Mouse (Mus musculus) heart, embryonic 14.5 days (tissue): ENCODE results near the gene Vmn1r198. TPM values are rescaled to one million over a fixed set of nuclear protein-coding genes. Genes with fewer than 3 reads are reported as not detected.
"Not testable (repeated sequence)": the region's sequence is repeated elsewhere in the genome, so short reads cannot be mapped to it uniquely, and the experiment has no call there.

Source experiments
- ATAC-seq: fragments of 200-750 bp; cut with Nextera tagmentation; 2 replicates; pipeline ENCODE4 v1.8.0; 2017; ENCODE audit warnings: low read depth, moderate TSS enrichment; ENCODE audit not compliant: insufficient number of reproducible peaks, insufficient read depth, low FRiP score
- H3K27ac ChIP-seq, 2 experiments: fragments of 200-500 bp in 1 of 2; fragments of 300-500 bp in 1 of 2; sonication (generic) in 1 of 2; replicated peaks in 1 of 2; 2 replicates each; pipeline ENCODE4 v1.5.1; 2012 to 2014; ENCODE audit warnings: low read depth in 2 of 2, low read length in 2 of 2, control low read depth in 1 of 2, mild to moderate bottlenecking in 1 of 2, mixed read lengths in 1 of 2; ENCODE audit not compliant: control insufficient read depth in 1 of 2, insufficient read depth in 1 of 2
- H3K27me3 ChIP-seq: fragments of 300-500 bp; sonication (generic); 2 replicates; pipeline ENCODE4 v1.6.1; 2014; ENCODE audit warnings: mild to moderate bottlenecking, low read length, control low read depth; ENCODE audit not compliant: control insufficient read depth, insufficient read depth
- H3K36me3 ChIP-seq: fragments of 300-500 bp; sonication (generic); 2 replicates; pipeline ENCODE4 v1.6.1; 2014; ENCODE audit warnings: mild to moderate bottlenecking, control low read depth, low read length, mixed read lengths; ENCODE audit not compliant: control insufficient read depth, insufficient read depth
- H3K4me1 ChIP-seq, 2 experiments: fragments of 200-500 bp in 1 of 2; fragments of 300-500 bp in 1 of 2; sonication (generic) in 1 of 2; 2 replicates each; pipeline ENCODE4 v1.6.1; 2012 to 2014; ENCODE audit warnings: low read length in 2 of 2, control low read depth in 1 of 2, mixed read lengths in 1 of 2; ENCODE audit not compliant: control insufficient read depth in 2 of 2, insufficient read depth in 2 of 2
- H3K4me2 ChIP-seq: fragments of 300-500 bp; sonication (generic); 2 replicates; pipeline ENCODE4 v1.6.1; 2014; ENCODE audit warnings: mild to moderate bottlenecking, low read length
- H3K4me3 ChIP-seq, 2 experiments: fragments of 200-500 bp in 1 of 2; fragments of 300-500 bp in 1 of 2; sonication (generic) in 1 of 2; 2 replicates each; pipeline ENCODE4 v1.5.1; 2012 to 2014; ENCODE audit warnings: low read length in 2 of 2, mild to moderate bottlenecking in 2 of 2, control low read depth in 1 of 2, low read depth in 1 of 2, moderate library complexity in 1 of 2; ENCODE audit not compliant: control insufficient read depth in 1 of 2, insufficient read depth in 1 of 2
- H3K9ac ChIP-seq: fragments of 300-500 bp; sonication (generic); 2 replicates; pipeline ENCODE4 v1.6.1; 2014; ENCODE audit warnings: mild to moderate bottlenecking, low read length
- H3K9me3 ChIP-seq: fragments of 300-500 bp; sonication (generic); 2 replicates; pipeline ENCODE4 v1.6.1; 2016; ENCODE audit warnings: low read length, control low read depth; ENCODE audit not compliant: control insufficient read depth
- WGBS: fragments of 180-500 bp; shearing (Covaris S2); extraction: QIAGEN DNeasy Blood & Tissue Kit; methylation state at CpG from one replicate; pipeline ENCODE4 v1.1.7; 2014; 5-methylcytosine and 5-hydroxymethylcytosine counted together
- polyA plus RNA-seq: library from polyadenylated mRNA; unstranded; fragments of >200 nt; fragmentation: Nextera tagmentation; extraction: Ambion mirVana; gene quantifications from 2 replicates; pipeline ENCODE4 v1.2.1, GENCODE M21; 2014

Vmn1r198 gene
- polyA plus RNA-seq: not detected in 2 replicates

DNA sequence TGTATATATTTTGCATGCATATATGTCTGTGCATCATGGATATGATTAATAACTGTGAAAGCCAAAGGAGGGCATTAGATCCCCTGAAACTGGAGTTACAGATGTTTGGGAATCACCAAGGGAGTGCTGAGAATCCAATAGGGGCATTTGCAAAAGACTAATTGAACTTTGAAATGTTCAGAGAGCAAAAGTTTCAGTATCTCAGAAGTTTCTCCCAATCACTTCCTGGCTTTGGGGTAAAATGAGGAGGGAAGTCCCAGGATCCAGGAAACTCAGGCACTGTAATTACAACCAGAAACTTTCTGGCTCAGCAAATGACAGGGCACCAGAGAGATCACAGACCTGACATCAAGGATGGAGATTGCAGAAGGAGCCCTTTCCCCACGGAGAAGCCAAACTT, at the start of gene Vmn1r198:
TSS of gene Vmn1r198 (plus strand) at position 301 of the 400 bp plus-strand sequence.
- Histone ChIP-seq H3K9me3 (no peaks in the 10 kb centered on the region), H3K27me3 (no peaks in the 10 kb centered on the region), H3K4me2 (no peak within 1 kb of the TSS), H3K36me3 (no peaks in the 10 kb centered on the region), H3K4me1 (no peaks in the 10 kb centered on the region), H3K4me3 (no peak within 1 kb of the TSS), H3K27ac (no peak within 1 kb of the TSS), H3K9ac (no peak within 1 kb of the TSS)
- ATAC-seq: no peak
- WGBS: 24% methylated on average over 1 of the region's 1 CpGs

DNA sequence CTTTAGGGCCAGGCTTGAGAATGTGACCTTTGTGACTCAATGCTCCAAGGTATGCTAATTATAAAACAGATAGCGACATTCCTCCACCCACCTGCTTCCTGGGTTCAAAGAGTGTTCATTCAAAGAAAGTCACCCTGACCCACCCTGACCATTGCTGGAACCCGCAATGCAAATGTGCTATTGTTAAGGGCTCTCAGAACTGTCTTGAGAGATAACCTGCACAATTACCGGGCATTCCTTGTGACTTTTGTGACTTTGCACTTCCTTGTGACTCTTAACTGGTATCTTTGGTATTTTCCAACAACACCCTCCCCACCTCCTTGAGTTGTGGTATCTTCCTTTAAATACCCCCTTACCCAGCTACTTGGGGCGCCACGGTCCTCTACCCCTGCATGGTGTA, 42.1 kb upstream of the Vmn1r198 start:
- H3K4me2 ChIP-seq, H3K4me1 ChIP-seq, H3K4me3 ChIP-seq, H3K36me3 ChIP-seq, H3K27me3 ChIP-seq, H3K9me3 ChIP-seq, H3K9ac ChIP-seq, H3K27ac ChIP-seq, ATAC-seq: not testable (repeated sequence)
- WGBS: 82% methylated on average over 5 of the region's 5 CpGs

DNA sequence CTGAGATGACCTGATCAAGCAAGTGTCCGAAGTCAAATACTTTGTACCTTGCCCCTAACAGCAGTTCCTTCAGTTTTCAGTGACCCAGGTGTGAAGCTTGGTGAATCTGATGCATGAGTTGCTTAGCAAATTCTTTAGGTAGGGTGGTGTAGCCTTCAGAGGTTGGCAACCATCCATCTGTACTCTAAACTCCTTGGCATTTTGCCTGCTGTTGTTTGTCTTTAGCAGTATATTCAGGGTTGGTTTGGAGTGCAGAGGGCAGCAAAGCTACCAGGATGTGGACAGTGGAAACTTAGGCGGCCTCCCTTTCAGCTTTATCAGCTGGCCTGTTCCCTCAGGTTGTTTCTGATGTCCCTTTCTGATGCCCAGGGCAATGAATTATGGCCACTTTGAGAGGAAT, 34.8 kb upstream of the Vmn1r198 start:
- H3K4me1 ChIP-seq: no peaks in the 10 kb centered on the region
- no peak overlapping the region for H3K4me3 ChIP-seq
- H3K4me2 ChIP-seq: no peak overlapping the region
- H3K27ac ChIP-seq: no peak overlapping the region
- H3K9me3 ChIP-seq: no peaks in the 10 kb centered on the region
- no peak overlapping the region for H3K9ac ChIP-seq
- H3K27me3 ChIP-seq: no peaks in the 10 kb centered on the region
- no peak for ATAC-seq
- WGBS: 62% methylated on average over 2 of the region's 2 CpGs
- H3K36me3 ChIP-seq: no peaks in the 10 kb centered on the region

DNA sequence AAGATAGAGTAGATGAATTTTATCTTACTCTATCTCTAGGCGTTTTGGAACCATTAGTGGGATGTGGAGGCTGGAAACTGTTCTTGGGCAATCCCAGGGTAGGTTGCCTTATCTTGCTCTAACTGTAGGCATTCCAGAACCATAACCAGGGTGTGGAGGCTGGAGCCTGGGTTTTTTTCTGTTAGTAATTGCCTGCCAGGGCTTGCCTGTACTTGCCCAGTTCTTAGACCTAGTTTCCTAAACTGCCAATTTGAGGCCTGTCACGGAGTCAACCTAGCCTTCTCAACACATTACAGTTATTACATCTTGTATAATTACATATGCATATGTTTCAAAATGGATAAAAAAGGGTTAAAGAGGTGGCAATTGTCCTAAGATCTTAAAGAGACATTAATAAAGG, 32.8 kb upstream of the Vmn1r198 start:
- H3K4me1 ChIP-seq: no peaks in the 10 kb centered on the region

DNA sequence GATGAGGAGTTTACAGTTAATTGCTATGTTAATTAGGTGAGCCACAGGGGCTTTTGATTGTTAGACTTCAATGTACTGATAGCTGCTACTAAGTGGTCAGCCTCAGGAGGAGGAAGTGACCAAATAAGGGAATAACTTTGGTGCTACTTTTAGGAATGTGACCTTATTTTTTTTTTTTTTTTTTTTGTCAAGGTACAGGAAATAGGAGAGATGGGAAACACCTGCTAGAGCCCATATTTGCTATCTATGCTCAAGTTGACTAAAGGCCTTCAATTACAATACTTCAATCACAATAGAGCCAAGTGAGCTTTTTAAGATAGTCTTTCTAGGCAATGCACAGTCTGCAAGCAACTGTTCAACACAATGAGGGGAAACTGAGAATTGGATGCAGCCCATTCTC, 30.1 kb upstream of the Vmn1r198 start:
- Histone ChIP-seq H3K36me3 (no peaks in the 10 kb centered on the region), H3K4me1 (no peaks in the 10 kb centered on the region)
- ATAC-seq: no peak

More for the DNA sequence above, 32.8 kb upstream of the Vmn1r198 start:
- 71% methylated on average over 2 of the region's 2 CpGs for WGBS
- no peak for ATAC-seq
- no peaks in the 10 kb centered on the region for H3K27me3 ChIP-seq
- H3K27ac ChIP-seq: no peak overlapping the region
- no peak overlapping the region for H3K9ac ChIP-seq
- H3K9me3 ChIP-seq: no peaks in the 10 kb centered on the region
- no peak overlapping the region for H3K4me2 ChIP-seq
- H3K36me3 ChIP-seq: no peaks in the 10 kb centered on the region
- H3K4me3 ChIP-seq: no peak overlapping the region

DNA sequence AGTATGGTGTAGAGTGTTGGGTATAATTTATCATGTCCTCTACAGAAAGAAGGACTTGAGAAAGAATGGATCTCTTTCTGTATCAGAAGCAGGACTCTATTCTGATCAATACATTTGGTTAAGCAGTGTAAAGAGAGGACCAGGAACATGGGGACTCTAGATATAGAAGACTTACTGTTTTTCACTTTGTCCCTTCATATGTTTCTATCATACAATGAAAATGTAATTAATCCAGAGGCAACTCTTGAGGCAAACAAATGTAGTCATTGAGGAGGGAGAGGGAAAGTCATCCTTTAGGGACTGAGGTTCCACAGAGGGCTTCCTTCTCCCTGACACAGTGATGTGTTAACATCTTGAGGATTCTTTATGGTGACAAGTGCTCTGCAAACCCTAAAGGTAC, 25.9 kb upstream of the Vmn1r198 start, which contains the start of gene Vmn1r197:
TSS of gene Vmn1r197 (plus strand) at position 301 of the 400 bp plus-strand sequence.
- H3K9me3 ChIP-seq: no peaks in the 10 kb centered on the region
- no peak within 1 kb of the TSS for H3K9ac ChIP-seq
- H3K4me1 ChIP-seq: no peaks in the 10 kb centered on the region
- no peak within 1 kb of the TSS for H3K4me3 ChIP-seq
- no peaks in the 10 kb centered on the region for H3K36me3 ChIP-seq
- no peak for ATAC-seq
- H3K4me2 ChIP-seq: no peak within 1 kb of the TSS
- no peak within 1 kb of the TSS for H3K27ac ChIP-seq
- no peaks in the 10 kb centered on the region for H3K27me3 ChIP-seq

More for the DNA sequence above, 30.1 kb upstream of the Vmn1r198 start:
- no peaks in the 10 kb centered on the region for H3K27me3 ChIP-seq
- H3K9me3 ChIP-seq: no peaks in the 10 kb centered on the region
- H3K27ac ChIP-seq: no peak overlapping the region
- H3K9ac ChIP-seq: no peak overlapping the region
- H3K4me3 ChIP-seq: no peak overlapping the region
- H3K4me2 ChIP-seq: no peak overlapping the region

DNA sequence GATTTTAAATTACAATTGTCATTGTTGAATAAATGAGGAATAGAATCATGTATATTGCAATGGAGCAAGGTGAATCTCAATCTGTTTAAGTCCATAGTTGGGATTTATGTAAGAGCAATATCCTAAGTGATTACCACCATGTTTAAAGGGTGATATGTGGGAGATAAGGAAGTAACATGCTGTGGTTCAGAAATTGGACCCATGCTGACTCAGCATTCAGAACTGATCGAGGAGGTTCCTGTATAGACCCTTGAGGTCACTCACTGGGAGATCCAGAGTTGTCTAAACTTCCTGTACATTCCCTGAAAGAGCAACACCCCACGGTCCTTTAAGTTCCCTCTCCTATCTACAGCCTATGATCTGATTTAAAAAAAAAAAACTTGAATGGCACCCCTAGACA, 16.9 kb upstream of the Vmn1r198 start:
- Histone ChIP-seq H3K4me3 (no peak overlapping the region), H3K36me3 (no peaks in the 10 kb centered on the region), H3K27ac (no peak overlapping the region), H3K9ac (no peak overlapping the region), H3K9me3 (no peaks in the 10 kb centered on the region), H3K4me1 (no peaks in the 10 kb centered on the region), H3K4me2 (no peak overlapping the region), H3K27me3 (no peaks in the 10 kb centered on the region)
- WGBS: 67% methylated on average over 2 of the region's 2 CpGs
- ATAC-seq: no peak

DNA sequence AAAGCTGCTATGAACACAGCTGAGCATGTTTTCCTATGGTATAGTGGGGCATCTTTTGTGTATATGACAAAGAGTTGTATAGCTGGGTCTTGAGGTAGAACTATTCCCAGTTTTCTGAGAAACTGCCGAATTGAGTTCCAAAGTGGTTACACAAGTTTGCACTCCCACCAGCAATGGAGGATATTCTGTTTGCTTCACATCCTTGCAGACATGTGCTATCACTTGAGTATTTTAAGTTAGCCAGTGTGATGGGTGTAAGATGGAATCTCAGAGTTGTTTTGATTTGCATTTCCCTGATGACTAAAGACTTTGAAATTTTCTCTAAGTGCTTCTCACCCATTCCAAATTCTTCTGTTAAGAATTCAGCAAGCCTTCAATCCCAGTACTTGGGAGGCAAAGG, 14.6 kb upstream of the Vmn1r198 start:
- Histone ChIP-seq H3K4me2 (no peak overlapping the region), H3K9ac (no peak overlapping the region), H3K36me3 (no peaks in the 10 kb centered on the region), H3K4me1 (no peaks in the 10 kb centered on the region), H3K27me3 (no peaks in the 10 kb centered on the region), H3K27ac (no peak overlapping the region), H3K9me3 (no peaks in the 10 kb centered on the region), H3K4me3 (no peak overlapping the region)
- no peak for ATAC-seq
- 74% methylated on average over 1 of the region's 1 CpGs for WGBS
